Mouse (Mus musculus) brown adipose tissue, adult 24 weeks (tissue): ENCODE data around the gene Tfap4. TPM values are rescaled to one million over a fixed set of nuclear protein-coding genes. Genes with fewer than 3 reads are reported as not detected.

ENCODE experiments used
- H3K27ac ChIP-seq: fragments of 200-500 bp; replicated peaks from 2 replicates; pipeline ENCODE4 v1.5.1; 2012; ENCODE audit warnings: low read depth, mild to moderate bottlenecking, low read length
- H3K4me1 ChIP-seq: fragments of 200-500 bp; 2 replicates; pipeline ENCODE4 v1.6.1; 2012; ENCODE audit warnings: low read length, mixed read lengths; ENCODE audit not compliant: control insufficient read depth, insufficient read depth, insufficient read length
- H3K4me3 ChIP-seq: fragments of 200-500 bp; 2 replicates; pipeline ENCODE4 v1.5.1; 2012; ENCODE audit warnings: low read depth, mild to moderate bottlenecking, low read length, moderate library complexity; ENCODE audit not compliant: insufficient read depth
- polyA plus RNA-seq: library from polyadenylated mRNA; stranded (reverse); fragments of >200 nt; gene quantifications from 2 replicates; pipeline ENCODE4 v1.2.4, GENCODE M21; 2012; ENCODE audit not compliant: missing spikeins, insufficient read depth, insufficient read length

Tfap4 gene
- polyA plus RNA-seq, 1 experiment = 3.2 TPM

- H3K4me1 ChIP-seq = peaks cover 20% of the 10 kb centered on the region
- peak overlapping the region; percentile 87 for H3K27ac ChIP-seq
- no peak overlapping the region for H3K4me3 ChIP-seq
Measured at GRCm38 (mm10) chr16:4497762-4498607, 61.7 kb downstream of the Tfap4 start.

DNA sequence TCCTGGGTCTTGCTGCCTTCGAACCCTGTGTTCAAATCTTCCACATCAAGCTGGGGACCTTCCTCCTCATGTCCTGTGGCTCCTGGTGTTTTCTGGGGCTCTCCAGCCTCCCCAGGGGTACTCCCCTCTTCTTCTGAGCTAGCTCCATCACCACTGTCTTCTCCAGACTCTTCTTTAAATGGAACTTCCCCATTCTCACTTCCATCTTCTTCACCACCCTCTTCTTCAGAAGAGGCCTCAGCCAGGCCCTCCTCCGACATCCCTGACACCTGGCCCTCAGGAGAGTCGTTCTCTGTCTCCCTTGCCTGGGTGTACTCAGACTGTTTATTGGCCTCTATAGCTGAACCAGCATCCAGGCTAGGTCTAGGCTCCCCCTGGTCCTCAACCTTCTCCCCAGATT, 63.2 kb downstream of the Tfap4 start:
- H3K27ac ChIP-seq = no peak overlapping the region
- no peak overlapping the region for H3K4me3 ChIP-seq
- peaks cover 20% of the 10 kb centered on the region for H3K4me1 ChIP-seq

GRCm38 (mm10) chr16:4495861-4496260, 63.8 kb downstream of the Tfap4 start:
- Histone ChIP-seq H3K27ac (no peak overlapping the region), H3K4me1 (peaks cover 20% of the 10 kb centered on the region), H3K4me3 (no peak overlapping the region)

Other genes with a start within 250 kb of the Tfap4 start
- gene Adcy9, start 139.4 kb downstream of the Tfap4 start, polyA plus RNA-seq = 5.7 and 6.3 TPM in 2 replicates
- 17.3 and 26.8 TPM in 2 replicates for gene Srl, start 18.0 kb downstream of the Tfap4 start, polyA plus RNA-seq
- 2.9 and 5.7 TPM in 2 replicates for gene Glis2, start 34.9 kb upstream of the Tfap4 start, polyA plus RNA-seq
- 140 and 178 TPM in 2 replicates for gene Pam16, start 65.1 kb upstream of the Tfap4 start, polyA plus RNA-seq
- 4.2 and 4.4 TPM in 2 replicates for gene Vasn, start 80.1 kb upstream of the Tfap4 start, polyA plus RNA-seq
- 193 and 221 TPM in 2 replicates for gene Dnaja3, start 80.1 kb upstream of the Tfap4 start, polyA plus RNA-seq
- gene Coro7, start 119.9 kb upstream of the Tfap4 start, polyA plus RNA-seq = 10.6 and 28.7 TPM in 2 replicates
- gene Nmral1, start 159.5 kb upstream of the Tfap4 start, polyA plus RNA-seq = 4.0 and 5.7 TPM in 2 replicates
- 74.8 and 95.3 TPM in 2 replicates for gene Hmox2, start 166.5 kb upstream of the Tfap4 start, polyA plus RNA-seq
- gene Cdip1, start 230.4 kb upstream of the Tfap4 start, polyA plus RNA-seq = 98.7 and 99.2 TPM in 2 replicates